In the genomic region with DNA sequence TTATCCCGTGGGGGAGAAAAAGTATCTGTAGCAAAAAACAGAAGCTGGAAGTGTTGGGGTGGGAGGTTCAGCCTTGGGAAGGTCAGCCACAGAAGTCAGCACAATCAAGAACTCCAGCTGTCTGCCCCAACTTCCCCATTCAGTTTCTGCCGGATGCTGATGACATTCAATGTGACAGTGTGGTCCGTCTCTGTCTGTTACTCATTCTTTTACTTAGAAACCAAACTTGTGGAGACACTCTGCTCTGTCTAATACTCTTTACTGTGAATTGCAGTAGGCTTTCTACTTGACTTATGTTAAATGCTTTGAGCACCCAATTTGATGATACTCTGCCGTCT, we compare ENCODE assay signal across 20 mouse cellular contexts. TPM values are rescaled to one million over a fixed set of nuclear protein-coding genes. Genes with fewer than 3 reads are reported as not detected.
DNase-seq lines count a peak whose midpoint lies in the region; ATAC-seq and TF ChIP-seq lines count a peak whose summit lies in the region.
"Had no signal": no experiment of that assay in that cellular context is flagged by ENCODE, and none has a peak within 500 bp of the region (broad histone marks: within the 10 kb centered on the region; RNA-seq: fewer than 3 reads in every experiment).

No protein-coding gene starts in this region.

- H3K4me2 ChIP-seq in kidney, embryonic 16.5 days (replicated peaks; ENCODE audit: low read depth, low read length), result no peak overlapping the region
- H3K4me2 ChIP-seq in forebrain, postnatal 0 days (ENCODE audit: low read depth), result no peak overlapping the region
- H3K4me2 ChIP-seq: embryonic facial prominence, embryonic 13.5 days; forebrain, embryonic 15.5 days; hindbrain, embryonic 15.5 days; neural tube, embryonic 12.5 days had no signal

- H3K4me3 ChIP-seq in kidney, adult 2 months (ENCODE audit: insufficient read depth, low read depth, low read length), result no peak overlapping the region
- H3K4me3 ChIP-seq in kidney, embryonic 16.5 days (ENCODE audit: low read length), result no peak overlapping the region
- peak overlapping the region; percentile 10 to 27; a peak in 2 of 4 replicates for H3K4me3 ChIP-seq in MEL (ENCODE audit: control insufficient read depth in 1 of 2, insufficient read depth in 1 of 2, low read depth in 2 of 2, low read length in 2 of 2)
- H3K4me3 ChIP-seq in liver, adult 2 months (ENCODE audit: insufficient read depth, low read depth, low read length), result no peak overlapping the region
- H3K4me3 ChIP-seq in megakaryocyte, embryonic 14.5 days (replicated peaks), result peak overlapping the region; percentile 81
- H3K4me3 ChIP-seq in forebrain, postnatal 0 days (ENCODE audit: low read depth, low read length), result no peak overlapping the region
- H3K4me3 ChIP-seq: embryonic facial prominence, embryonic 13.5 days; forebrain, embryonic 15.5 days; heart, adult 2 months; hindbrain, embryonic 15.5 days; midbrain, embryonic 10.5 days; neural tube, embryonic 12.5 days had no signal

- H3K36me3 ChIP-seq in kidney, adult 2 months (ENCODE audit: control insufficient read depth, insufficient read depth, low read length), result no peaks in the 10 kb centered on the region
- no peaks in the 10 kb centered on the region for H3K36me3 ChIP-seq in kidney, embryonic 16.5 days (ENCODE audit: insufficient read depth, low read length)
- H3K36me3 ChIP-seq in MEL (ENCODE audit: control insufficient read depth in 1 of 2, insufficient read depth in 2 of 2, low read length in 2 of 2), result peaks cover 0 to 19% of the 10 kb centered on the region in 2 experiments; a peak in 2 of 4 replicates
- H3K36me3 ChIP-seq in liver, adult 2 months (ENCODE audit: control insufficient read depth, insufficient read depth, low read length), result no peaks in the 10 kb centered on the region
- H3K36me3 ChIP-seq in megakaryocyte, embryonic 14.5 days (replicated peaks; ENCODE audit: low read length), result no peaks in the 10 kb centered on the region
- H3K36me3 ChIP-seq in forebrain, postnatal 0 days (ENCODE audit: insufficient read depth), result no peaks in the 10 kb centered on the region
- H3K36me3 ChIP-seq: embryonic facial prominence, embryonic 13.5 days; forebrain, embryonic 15.5 days; hindbrain, embryonic 15.5 days; midbrain, embryonic 10.5 days; neural tube, embryonic 12.5 days had no signal

- ATAC-seq in kidney, embryonic 16.5 days (ENCODE audit: low FRiP score, low TSS enrichment), result no peak
- ATAC-seq in forebrain, postnatal 0 days, result no peak
- ATAC-seq: forebrain, embryonic 15.5 days; Patski had no signal

- H3K79me2 ChIP-seq in MEL (ENCODE audit: control insufficient read depth, insufficient read depth, low read length, poor library complexity), result no peaks in the 10 kb centered on the region
- H3K79me2 ChIP-seq in liver, adult 2 months (ENCODE audit: control insufficient read depth, insufficient read depth, low read length), result no peaks in the 10 kb centered on the region

- no peak for TF ChIP-seq RAD21 in MEL (IDR thresholded peaks at IDR 0.05; ENCODE audit: low read depth, low read length)

- no peaks in the 10 kb centered on the region for H3K4me1 ChIP-seq in kidney, adult 2 months (ENCODE audit: control insufficient read depth, insufficient read depth, low read length)
- no peaks in the 10 kb centered on the region for H3K4me1 ChIP-seq in kidney, embryonic 16.5 days (ENCODE audit: insufficient read depth, low read length)
- H3K4me1 ChIP-seq in MEL (ENCODE audit: control insufficient read depth in 1 of 2, insufficient read depth in 2 of 2, low read length in 2 of 2), result peaks cover 9 to 13% of the 10 kb centered on the region in 2 experiments
- H3K4me1 ChIP-seq in liver, adult 2 months (ENCODE audit: control insufficient read depth, insufficient read depth, low read length), result no peaks in the 10 kb centered on the region
- peaks cover 81% of the 10 kb centered on the region for H3K4me1 ChIP-seq in megakaryocyte, embryonic 14.5 days
- H3K4me1 ChIP-seq in forebrain, postnatal 0 days (ENCODE audit: insufficient read depth), result no peaks in the 10 kb centered on the region
- H3K4me1 ChIP-seq: forebrain, embryonic 15.5 days; hindbrain, embryonic 15.5 days; neural tube, embryonic 12.5 days had no signal

- peak; percentile 92 to 95 for TF ChIP-seq EP300 in MEL (IDR thresholded peaks at IDR 0.05; ENCODE audit: low read depth in 1 of 2, low read length in 2 of 2)

- DNase-seq in kidney, adult 2 months, result peak; percentile 20
- peak; percentile 96 for DNase-seq in MEL (ENCODE audit: low read depth, low spot score)
- DNase-seq in liver, adult 2 months (ENCODE audit: extremely low read depth, low read depth, low spot score), result peak; percentile 39
- DNase-seq in cerebellum, adult 11-12 months, result no peak
- no peak for DNase-seq in right cerebral cortex, postnatal 4 days
- DNase-seq in forebrain, postnatal 0 days, result no peak
- DNase-seq: adrenal gland, postnatal 36 days; cerebellum, postnatal 14 days; kidney, postnatal 14 days; right cerebral cortex, adult 18-20 months had no signal

- H3K27ac ChIP-seq in kidney, adult 2 months (ENCODE audit: insufficient read depth, low read depth, low read length), result no peak overlapping the region
- no peak overlapping the region for H3K27ac ChIP-seq in kidney, embryonic 16.5 days (ENCODE audit: low read length)
- peak overlapping the region; percentile 86 for H3K27ac ChIP-seq in MEL (ENCODE audit: control insufficient read depth, low read depth, low read length)
- H3K27ac ChIP-seq in liver, adult 2 months (replicated peaks; ENCODE audit: insufficient read depth, low read depth, low read length), result no peak overlapping the region
- no peak overlapping the region for H3K27ac ChIP-seq in forebrain, postnatal 0 days (ENCODE audit: low read depth, low read length)
- H3K27ac ChIP-seq: embryonic facial prominence, embryonic 13.5 days; forebrain, embryonic 15.5 days; heart, adult 2 months; hindbrain, embryonic 15.5 days; midbrain, embryonic 10.5 days; neural tube, embryonic 12.5 days had no signal

- 51% methylated on average over 4 of the region's 4 CpGs for WGBS in kidney, adult 2 months
- 64% methylated on average over 4 of the region's 4 CpGs for WGBS in kidney, embryonic 16.5 days
- WGBS in liver, adult 2 months, result 66% methylated on average over 4 of the region's 4 CpGs
- WGBS in forebrain, postnatal 0 days, result 79% methylated on average over 4 of the region's 4 CpGs

- no peaks in the 10 kb centered on the region for H3K27me3 ChIP-seq in kidney, adult 2 months (replicated peaks; ENCODE audit: control insufficient read depth, insufficient read depth, low read length)
- H3K27me3 ChIP-seq in kidney, embryonic 16.5 days (ENCODE audit: insufficient read depth, low read length), result no peaks in the 10 kb centered on the region
- H3K27me3 ChIP-seq in MEL (ENCODE audit: control insufficient read depth in 1 of 2, insufficient read depth in 2 of 2, low read length in 2 of 2), result no peaks in the 10 kb centered on the region
- no peaks in the 10 kb centered on the region for H3K27me3 ChIP-seq in liver, adult 2 months (ENCODE audit: control insufficient read depth, insufficient read depth, low read length)
- H3K27me3 ChIP-seq in megakaryocyte, embryonic 14.5 days (replicated peaks), result no peaks in the 10 kb centered on the region
- H3K27me3 ChIP-seq in forebrain, postnatal 0 days (ENCODE audit: insufficient read depth, low read length), result no peaks in the 10 kb centered on the region
- H3K27me3 ChIP-seq: embryonic facial prominence, embryonic 13.5 days; forebrain, embryonic 15.5 days; hindbrain, embryonic 15.5 days; neural tube, embryonic 12.5 days; Patski had no signal

- no peak overlapping the region for H3K9ac ChIP-seq in kidney, embryonic 16.5 days (replicated peaks; ENCODE audit: low read length)
- H3K9ac ChIP-seq in MEL (ENCODE audit: control insufficient read depth, low read depth, low read length, poor library complexity, severe bottlenecking), result 0 out of 2 replicates have a peak overlapping the region, but pooled peaks have one; percentile 11
- no peak overlapping the region for H3K9ac ChIP-seq in liver, adult 2 months (ENCODE audit: low read depth, low read length)
- H3K9ac ChIP-seq in forebrain, postnatal 0 days, result no peak overlapping the region
- H3K9ac ChIP-seq: embryonic facial prominence, embryonic 13.5 days; forebrain, embryonic 15.5 days; hindbrain, embryonic 15.5 days; neural tube, embryonic 12.5 days had no signal

- no peak for TF ChIP-seq CTCF in kidney, adult 2 months (conservative IDR thresholded peaks at IDR 0.05; ENCODE audit: insufficient read depth, insufficient read length, low read depth, low read length)
- TF ChIP-seq CTCF in MEL (IDR thresholded peaks at IDR 0.05 in 2 of 3, conservative IDR thresholded peaks at IDR 0.05 in 1 of 3; ENCODE audit: control insufficient read depth in 1 of 3, insufficient read depth in 1 of 3, low read depth in 2 of 3, low read length in 3 of 3, poor library complexity in 1 of 3, severe bottlenecking in 1 of 3), result no peak
- no peak for TF ChIP-seq CTCF in liver, adult 2 months (IDR thresholded peaks at IDR 0.05; ENCODE audit: low read depth, low read length)
- TF ChIP-seq CTCF in forebrain, postnatal 0 days (IDR thresholded peaks at IDR 0.05; ENCODE audit: low read depth), result no peak

- no peak for TF ChIP-seq POLR2A in kidney, adult 2 months (IDR thresholded peaks at IDR 0.05; ENCODE audit: low read depth, low read length)
- no peak for TF ChIP-seq POLR2A in MEL (IDR thresholded peaks at IDR 0.05; ENCODE audit: control insufficient read depth in 1 of 2, insufficient read depth in 1 of 2, low read depth in 1 of 2, low read length in 2 of 2, poor library complexity in 1 of 2)
- TF ChIP-seq POLR2A in liver, adult 2 months (IDR thresholded peaks at IDR 0.05; ENCODE audit: extremely low read depth, insufficient read depth, low read length), result no peak

- no peaks in the 10 kb centered on the region for H3K9me3 ChIP-seq in kidney, embryonic 16.5 days (ENCODE audit: low read length)
- no peaks in the 10 kb centered on the region for H3K9me3 ChIP-seq in MEL (replicated peaks; ENCODE audit: insufficient read depth, low read length)
- H3K9me3 ChIP-seq in megakaryocyte, embryonic 14.5 days, result no peaks in the 10 kb centered on the region
- no peaks in the 10 kb centered on the region for H3K9me3 ChIP-seq in forebrain, postnatal 0 days (ENCODE audit: low read length)
- H3K9me3 ChIP-seq: embryonic facial prominence, embryonic 13.5 days; forebrain, embryonic 15.5 days; hindbrain, embryonic 15.5 days; midbrain, embryonic 10.5 days; neural tube, embryonic 12.5 days had no signal

TF ChIP-seq in MEL, 35 proteins besides CTCF, POLR2A, EP300 and RAD21 (continues in another document):
- TF ChIP-seq SIN3A (IDR thresholded peaks at IDR 0.05; ENCODE audit: low read length), result peak; percentile 81

RNA-seq across cellular contexts. Expression of a gene that starts 5.4 kb away (rescaled TPM):
- polyA plus RNA-seq in kidney, adult 2 months (2012; rRNA removed), result 0.72 TPM in 2 replicates
- 5.8 and 6.6 TPM in 2 replicates for polyA plus RNA-seq in kidney, embryonic 16.5 days (2015; fragmentation: Nextera tagmentation; extraction: Ambion mirVana)
- 0.23 and 0.46 TPM in 2 replicates for total RNA-seq in MEL (2012; rRNA removed)
- polyA plus RNA-seq in MEL (2012; ENCODE audit: insufficient read depth in 1 of 2, insufficient read length in 2 of 2, low read depth in 1 of 2, low replicate concordance in 2 of 2, missing spikeins in 1 of 2), result under 1 TPM in 1 of 2 experiments, not detected in 1; 0.84 TPM
- total RNA-seq in liver, adult 2 months (2014; rRNA removed), result 0.54 and 0.74 TPM in 2 replicates
- polyA plus RNA-seq in liver, adult 2 months (2012; rRNA removed), result 0.15 and 0.20 TPM in 2 replicates
- 2.7 and 7.8 TPM in 2 replicates for polyA plus RNA-seq in megakaryocyte, embryonic 14.5 days (2012; ENCODE audit: insufficient read depth, low replicate concordance)
- 38.7 and 45.7 TPM in 2 replicates for total RNA-seq in forebrain, postnatal 0 days (2014; rRNA removed)
- polyA plus RNA-seq in forebrain, postnatal 0 days (2015; fragmentation: Nextera tagmentation; extraction: Ambion mirVana), result 38.3 and 49.3 TPM in 2 replicates
- polyA plus RNA-seq: C2C12 had no signal

Comparison
In these comparisons a context has a peak if more than half of its experiments do, and no peak if none do; other contexts are left out.
1. DNase-seq: peak in kidney, adult 2 months (single experiment), MEL (single experiment) and liver, adult 2 months (single experiment); none in cerebellum, adult 11-12 months (single experiment), right cerebral cortex, postnatal 4 days (single experiment) and forebrain, postnatal 0 days (single experiment).
2. H3K4me3 ChIP-seq: peak in MEL (2 of 2) and megakaryocyte, embryonic 14.5 days (single experiment); none in kidney, adult 2 months (single experiment), kidney, embryonic 16.5 days (single experiment), liver, adult 2 months (single experiment) and forebrain, postnatal 0 days (single experiment).